Mouse (Mus musculus) myocyte (in vitro differentiated cells): Measurements from ENCODE around the gene Galnt7.

Experiments used
- CEBPB ChIP-seq: IDR thresholded peaks from 2 replicates; pipeline ENCODE4 v1.6.1; 2011; ENCODE audit warnings: mild to moderate bottlenecking, moderate library complexity; ENCODE audit not compliant: poor library complexity, insufficient read depth, severe bottlenecking
- E2F4 ChIP-seq: IDR thresholded peaks from one replicate; pipeline ENCODE4 v1.6.1; 2011; ENCODE audit warnings: mild to moderate bottlenecking, control low read depth, moderate library complexity; ENCODE audit not compliant: insufficient read depth
- MAX ChIP-seq: IDR thresholded peaks from one replicate; pipeline ENCODE4 v1.6.1; 2011; ENCODE audit warnings: low read depth, mild to moderate bottlenecking, control low read depth
- MYOD1 ChIP-seq, 3 experiments: IDR thresholded peaks; one replicate each; pipeline ENCODE4 v1.6.1; 2011; ENCODE audit warnings: control low read depth in 2 of 3, low read depth in 2 of 3, mild to moderate bottlenecking in 2 of 3, moderate library complexity in 1 of 3; ENCODE audit not compliant: insufficient read length in 2 of 3, control insufficient read depth in 1 of 3
- POLR2A ChIP-seq: IDR thresholded peaks from one replicate; pipeline ENCODE4 v1.6.1; 2011; ENCODE audit warnings: low read depth, mild to moderate bottlenecking, control low read depth, moderate library complexity; ENCODE audit not compliant: insufficient read length
- POLR2AphosphoS2 ChIP-seq: IDR thresholded peaks from one replicate; pipeline ENCODE4 v1.6.1; 2011; ENCODE audit warnings: low read depth, control low read depth; ENCODE audit not compliant: insufficient read length
- REST ChIP-seq: IDR thresholded peaks from one replicate; pipeline ENCODE4 v1.6.1; 2011; ENCODE audit warnings: mild to moderate bottlenecking, control low read depth, moderate library complexity; ENCODE audit not compliant: insufficient read depth, insufficient read length
- TCF12 ChIP-seq: IDR thresholded peaks from one replicate; pipeline ENCODE4 v1.6.1; 2011; ENCODE audit warnings: mild to moderate bottlenecking, control low read depth; ENCODE audit not compliant: poor library complexity, insufficient read depth, severe bottlenecking
- USF1 ChIP-seq: IDR thresholded peaks from one replicate; pipeline ENCODE4 v1.6.1; 2011; ENCODE audit warnings: low read depth, mild to moderate bottlenecking, control low read depth, moderate library complexity

DNA sequence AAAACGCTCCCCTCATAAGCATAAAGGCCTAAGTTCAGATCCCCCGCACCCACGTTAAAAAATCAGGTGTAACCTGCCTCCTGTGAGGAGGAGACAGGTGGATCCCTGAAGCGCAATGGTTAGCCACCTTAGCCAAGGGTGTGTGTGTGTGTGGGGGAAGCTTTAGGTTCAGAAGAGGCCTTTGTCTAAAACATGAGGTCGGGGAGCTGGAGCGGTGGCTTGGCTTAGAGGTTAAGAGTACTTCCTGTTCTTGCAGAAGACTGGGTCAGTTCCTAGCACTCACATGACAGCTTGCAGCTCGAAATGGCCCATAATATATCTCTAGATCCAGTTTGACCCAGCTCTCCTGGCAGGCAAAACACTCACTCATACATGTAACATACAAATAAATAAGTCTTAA lies 60.2 kb downstream of the Galnt7 start:
- no peak for TF ChIP-seq CEBPB
- TF ChIP-seq MAX: no peak
- TF ChIP-seq POLR2A: no peak
- TF ChIP-seq USF1: no peak
- TF ChIP-seq E2F4: no peak
- TF ChIP-seq POLR2AphosphoS2: no peak
- TF ChIP-seq TCF12: no peak
- no peak for TF ChIP-seq MYOD1 (IDR thresholded peaks at IDR 0.05; ENCODE audit: control insufficient read depth in 1 of 3, insufficient read length in 2 of 3, low read depth in 2 of 3)
- TF ChIP-seq REST: no peak
